In genomic region chr2:154971919-154972692, GRCm38 (mm10) we compare ENCODE assay signal across 15 mouse cellular contexts. TPM values are rescaled to one million over a fixed set of nuclear protein-coding genes. Genes with fewer than 3 reads are reported as not detected.
A peak's percentile ranks its signal among the peaks of the same experiment; 100 is the strongest.
DNase-seq lines count a peak whose midpoint lies in the region; ATAC-seq and TF ChIP-seq lines count a peak whose summit lies in the region.
"Had no signal": no experiment of that assay in that cellular context is flagged by ENCODE, and none has a peak within 500 bp of the region (broad histone marks: within the 10 kb centered on the region; RNA-seq: fewer than 3 reads in every experiment).

No protein-coding gene starts in this region.

- TF ChIP-seq EP300 in heart, postnatal 0 days (IDR thresholded peaks at IDR 0.05; ENCODE audit: low read depth) = no peak

- H3K4me2 ChIP-seq in heart, postnatal 0 days (ENCODE audit: low read depth, low read length) = peak overlapping the region; percentile 25
- peak overlapping the region; percentile 41 for H3K4me2 ChIP-seq in limb, embryonic 12.5 days
- H3K4me2 ChIP-seq: forebrain, embryonic 13.5 days had no signal

- WGBS in heart, postnatal 0 days = 25% methylated on average over 18 of the region's 18 CpGs
- WGBS in embryonic facial prominence, embryonic 10.5 days = 65% methylated on average over 18 of the region's 18 CpGs
- WGBS in limb, embryonic 12.5 days = 22% methylated on average over 18 of the region's 18 CpGs
- 76% methylated on average over 18 of the region's 18 CpGs for WGBS in hindbrain, embryonic 10.5 days

- H3K9me3 ChIP-seq in heart, postnatal 0 days (replicated peaks; ENCODE audit: control insufficient read depth, low read length) = no peaks in the 10 kb centered on the region
- no peaks in the 10 kb centered on the region for H3K9me3 ChIP-seq in embryonic facial prominence, embryonic 10.5 days
- no peaks in the 10 kb centered on the region for H3K9me3 ChIP-seq in limb, embryonic 12.5 days
- H3K9me3 ChIP-seq in hindbrain, embryonic 10.5 days = no peaks in the 10 kb centered on the region
- H3K9me3 ChIP-seq: forebrain, embryonic 13.5 days had no signal

- H3K27me3 ChIP-seq in heart, postnatal 0 days (ENCODE audit: control insufficient read depth, insufficient read depth, low read length) = peaks cover 7% of the 10 kb centered on the region; the same call in 1 of the 2 replicates
- H3K27me3 ChIP-seq in embryonic facial prominence, embryonic 10.5 days (replicated peaks; ENCODE audit: low read depth, poor library complexity, severe bottlenecking) = peaks cover 5% of the 10 kb centered on the region; the same call in 1 of the 2 replicates
- no peaks in the 10 kb centered on the region for H3K27me3 ChIP-seq in limb, embryonic 12.5 days
- no peaks in the 10 kb centered on the region for H3K27me3 ChIP-seq in hindbrain, embryonic 10.5 days (ENCODE audit: insufficient read depth, poor library complexity, severe bottlenecking)
- H3K27me3 ChIP-seq: CH12.LX; forebrain, embryonic 13.5 days had no signal

- 0 out of 2 replicates have a peak, but pooled peaks cover 9% of the 10 kb centered on the region for H3K4me1 ChIP-seq in heart, postnatal 0 days (ENCODE audit: control insufficient read depth, insufficient read depth)
- peaks cover 30% of the 10 kb centered on the region for H3K4me1 ChIP-seq in embryonic facial prominence, embryonic 10.5 days
- H3K4me1 ChIP-seq in limb, embryonic 12.5 days (replicated peaks) = peaks cover 24% of the 10 kb centered on the region
- peaks cover 14% of the 10 kb centered on the region for H3K4me1 ChIP-seq in hindbrain, embryonic 10.5 days (replicated peaks)

- H3K4me3 ChIP-seq in heart, postnatal 0 days (ENCODE audit: low read depth, low read length) = no peak overlapping the region
- no peak overlapping the region for H3K4me3 ChIP-seq in embryonic facial prominence, embryonic 10.5 days
- no peak overlapping the region for H3K4me3 ChIP-seq in limb, embryonic 12.5 days (replicated peaks)
- H3K4me3 ChIP-seq in hindbrain, embryonic 10.5 days = no peak overlapping the region
- H3K4me3 ChIP-seq: forebrain, embryonic 13.5 days had no signal

- peak; percentile 39; the same call in 1 of the 2 replicates for ATAC-seq in heart, postnatal 0 days (ENCODE audit: insufficient read depth, low read depth)
- peak; percentile 75 for ATAC-seq in limb, embryonic 12.5 days (ENCODE audit: insufficient number of reproducible peaks, insufficient read depth, low FRiP score, low TSS enrichment, low read depth)
- ATAC-seq: forebrain, embryonic 13.5 days had no signal

- H3K9ac ChIP-seq in heart, postnatal 0 days (replicated peaks; ENCODE audit: low read depth, low read length) = no peak overlapping the region
- no peak overlapping the region for H3K9ac ChIP-seq in limb, embryonic 12.5 days (replicated peaks)
- H3K9ac ChIP-seq: forebrain, embryonic 13.5 days had no signal

- intact Hi-C loops in gastrocnemius, postnatal 36 days (cut with DNase I) = loop anchor here (2.0 kb wide), 1 partner anchor 55 kb away; no protein-coding TSS in a partner anchor

- no peak overlapping the region for H3K27ac ChIP-seq in heart, postnatal 0 days (ENCODE audit: low read depth)
- no peak overlapping the region; the same call in 1 of the 2 replicates for H3K27ac ChIP-seq in embryonic facial prominence, embryonic 10.5 days (replicated peaks)
- H3K27ac ChIP-seq in limb, embryonic 12.5 days = peak overlapping the region; percentile 58; the same call in 1 of the 2 replicates
- no peak overlapping the region for H3K27ac ChIP-seq in hindbrain, embryonic 10.5 days
- H3K27ac ChIP-seq: forebrain, embryonic 13.5 days had no signal

- DNase-seq in heart, postnatal 0 days (ENCODE audit: low spot score) = no peak
- DNase-seq in heart, adult 8-10 months (ENCODE audit: low spot score) = no peak
- peak; percentile 50 for DNase-seq in NIH3T3 (ENCODE audit: low read depth)
- peak; percentile 20 for DNase-seq in embryonic facial prominence, embryonic 10.5 days (ENCODE audit: low spot score)
- DNase-seq in gastrocnemius, postnatal 36 days = no peak
- DNase-seq in cerebellum, adult 11 months = no peak
- DNase-seq in hindbrain, embryonic 10.5 days (ENCODE audit: low spot score) = no peak
- DNase-seq: adrenal gland, postnatal 36 days; cerebellum, adult 2 months; kidney, postnatal 14 days; midbrain, embryonic 14.5 days had no signal

- no peaks in the 10 kb centered on the region for H3K36me3 ChIP-seq in heart, postnatal 0 days (replicated peaks; ENCODE audit: control insufficient read depth, insufficient read depth, low read length)
- no peaks in the 10 kb centered on the region for H3K36me3 ChIP-seq in embryonic facial prominence, embryonic 10.5 days (replicated peaks)
- H3K36me3 ChIP-seq in limb, embryonic 12.5 days = no peaks in the 10 kb centered on the region
- no peaks in the 10 kb centered on the region for H3K36me3 ChIP-seq in hindbrain, embryonic 10.5 days

- TF ChIP-seq CTCF in heart, postnatal 0 days (IDR thresholded peaks at IDR 0.05; ENCODE audit: low read depth) = no peak

RNA-seq across cellular contexts. Expression of gene Gm14226, which starts 46.0 kb away (rescaled TPM):
- 0.39 TPM in 1 of 2 replicates, not detected in the other for total RNA-seq in heart, postnatal 0 days (2014; rRNA removed; ENCODE audit: low replicate concordance)
- polyA plus RNA-seq in heart, postnatal 0 days (2015; fragmentation: Nextera tagmentation; extraction: Ambion mirVana) = 0.18 and 0.22 TPM in 2 replicates
- under 1 TPM in 3 of 4 experiments, not detected in 1; 0.17 to 0.25 (median 0.22) TPM for total RNA-seq in heart, adult 8-10 months (2022)
- 0.88 and 1.3 TPM in 2 replicates for polyA plus RNA-seq in embryonic facial prominence, embryonic 10.5 days (2016; fragmentation: Nextera tagmentation; extraction: Ambion mirVana)
- 3.6 and 5.1 TPM in 2 replicates for polyA plus RNA-seq in limb, embryonic 12.5 days (2016; fragmentation: Nextera tagmentation; extraction: Ambion mirVana)
- not detected for total RNA-seq in gastrocnemius, postnatal 36 days (2021)
- 0.14 and 0.31 TPM in 2 replicates for polyA plus RNA-seq in hindbrain, embryonic 10.5 days (2016; fragmentation: Nextera tagmentation; extraction: Ambion mirVana)
- total RNA-seq: CH12.LX; granulocyte monocyte progenitor cell, adult 5-6 weeks had no signal
- polyA plus RNA-seq: cerebellum, adult 2 months had no signal

Comparison
In these comparisons a context has a peak if more than half of its experiments do, and no peak if none do; other contexts are left out.
1. DNase-seq: peak in NIH3T3 (single experiment) and embryonic facial prominence, embryonic 10.5 days (single experiment); none in heart, postnatal 0 days (single experiment), heart, adult 8-10 months (single experiment), gastrocnemius, postnatal 36 days (0 of 2), cerebellum, adult 11 months (single experiment) and hindbrain, embryonic 10.5 days (single experiment).